Mouse (Mus musculus) ES-Bruce4 (cell line): Measurements from ENCODE around the gene Fkbp10. TPM values are rescaled to one million over a fixed set of nuclear protein-coding genes. Genes with fewer than 3 reads are reported as not detected.

Experiments used
- H3K27ac ChIP-seq: 2 replicates; pipeline ENCODE4 v1.5.1; 2012; ENCODE audit warnings: low read length, inconsistent platforms; ENCODE audit not compliant: insufficient read depth
- H3K27me3 ChIP-seq: 2 replicates; pipeline ENCODE4 v1.6.1; 2012; ENCODE audit warnings: mild to moderate bottlenecking, low read length, inconsistent platforms; ENCODE audit not compliant: control insufficient read depth, poor library complexity, insufficient read depth, severe bottlenecking
- H3K36me3 ChIP-seq: 2 replicates; pipeline ENCODE4 v1.6.1; 2012; ENCODE audit warnings: inconsistent platforms, mild to moderate bottlenecking, low read length, moderate library complexity; ENCODE audit not compliant: control insufficient read depth, poor library complexity, insufficient read depth, severe bottlenecking
- H3K4me1 ChIP-seq: one replicate; pipeline ENCODE4 v1.8.1; 2011; ENCODE audit warnings: low read length; ENCODE audit not compliant: control insufficient read depth, insufficient read depth
- H3K4me3 ChIP-seq: 2 replicates; pipeline ENCODE4 v1.5.1; 2011; ENCODE audit warnings: low read depth, mild to moderate bottlenecking, low read length
- H3K9ac ChIP-seq: 2 replicates; pipeline ENCODE4 v1.6.1; 2012; ENCODE audit warnings: low read depth, mild to moderate bottlenecking, inconsistent platforms; ENCODE audit not compliant: poor library complexity, severe bottlenecking
- H3K9me3 ChIP-seq: replicated peaks from 2 replicates; pipeline ENCODE4 v1.6.1; 2012; ENCODE audit warnings: mild to moderate bottlenecking, low read length, inconsistent platforms; ENCODE audit not compliant: control insufficient read depth, poor library complexity, insufficient read depth, severe bottlenecking
- CTCF ChIP-seq: IDR thresholded peaks from one replicate; pipeline ENCODE4 v1.8.1; 2011; ENCODE audit warnings: low read depth, low read length
- EP300 ChIP-seq: IDR thresholded peaks from 2 replicates; pipeline ENCODE4 v1.6.1; 2011; ENCODE audit warnings: low read depth, low read length; ENCODE audit not compliant: insufficient read depth
- POLR2A ChIP-seq: IDR thresholded peaks from one replicate; pipeline ENCODE4 v1.8.1; 2011; ENCODE audit warnings: low read length; ENCODE audit not compliant: insufficient read depth
- polyA plus RNA-seq: library from polyadenylated mRNA; stranded (reverse); fragments of >200 nt; gene quantifications from 2 replicates; pipeline ENCODE4 v1.2.4, GENCODE M21; 2011; ENCODE audit warnings: low read depth; ENCODE audit not compliant: missing spikeins, insufficient read depth, insufficient read length

The Fkbp10 gene
- polyA plus RNA-seq, 1 experiment = 22.5 TPM

DNA sequence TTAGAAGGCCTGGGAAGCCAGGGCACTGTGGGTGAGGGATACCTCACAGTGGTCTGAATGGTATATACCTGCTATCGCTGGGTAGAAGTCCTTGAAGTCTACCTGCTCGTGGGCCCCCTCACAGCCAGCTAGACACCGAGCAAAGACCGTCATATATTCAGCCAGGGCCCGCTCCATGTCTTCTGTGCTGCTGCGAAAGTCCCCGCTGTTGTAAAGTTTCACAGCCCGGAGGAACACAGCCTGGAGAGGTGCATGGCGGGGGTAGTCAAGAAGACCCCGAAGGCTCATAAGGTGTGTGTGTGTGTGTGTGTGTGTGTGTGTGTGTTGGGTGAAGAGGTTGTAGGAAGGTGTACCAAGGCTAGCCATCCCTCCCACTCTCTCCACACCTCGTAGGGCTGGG is 2.0 kb upstream of the Fkbp10 start:
- no peaks in the 10 kb centered on the region for H3K4me1 ChIP-seq
- H3K36me3 ChIP-seq = no peaks in the 10 kb centered on the region
- no peaks in the 10 kb centered on the region for H3K9me3 ChIP-seq
- no peak overlapping the region for H3K27ac ChIP-seq
- peak overlapping the region; percentile 71 for H3K4me3 ChIP-seq
- no peak for TF ChIP-seq EP300
- TF ChIP-seq CTCF = no peak
- no peak for TF ChIP-seq POLR2A
- H3K9ac ChIP-seq = peak overlapping the region; percentile 89
- H3K27me3 ChIP-seq = no peaks in the 10 kb centered on the region

DNA sequence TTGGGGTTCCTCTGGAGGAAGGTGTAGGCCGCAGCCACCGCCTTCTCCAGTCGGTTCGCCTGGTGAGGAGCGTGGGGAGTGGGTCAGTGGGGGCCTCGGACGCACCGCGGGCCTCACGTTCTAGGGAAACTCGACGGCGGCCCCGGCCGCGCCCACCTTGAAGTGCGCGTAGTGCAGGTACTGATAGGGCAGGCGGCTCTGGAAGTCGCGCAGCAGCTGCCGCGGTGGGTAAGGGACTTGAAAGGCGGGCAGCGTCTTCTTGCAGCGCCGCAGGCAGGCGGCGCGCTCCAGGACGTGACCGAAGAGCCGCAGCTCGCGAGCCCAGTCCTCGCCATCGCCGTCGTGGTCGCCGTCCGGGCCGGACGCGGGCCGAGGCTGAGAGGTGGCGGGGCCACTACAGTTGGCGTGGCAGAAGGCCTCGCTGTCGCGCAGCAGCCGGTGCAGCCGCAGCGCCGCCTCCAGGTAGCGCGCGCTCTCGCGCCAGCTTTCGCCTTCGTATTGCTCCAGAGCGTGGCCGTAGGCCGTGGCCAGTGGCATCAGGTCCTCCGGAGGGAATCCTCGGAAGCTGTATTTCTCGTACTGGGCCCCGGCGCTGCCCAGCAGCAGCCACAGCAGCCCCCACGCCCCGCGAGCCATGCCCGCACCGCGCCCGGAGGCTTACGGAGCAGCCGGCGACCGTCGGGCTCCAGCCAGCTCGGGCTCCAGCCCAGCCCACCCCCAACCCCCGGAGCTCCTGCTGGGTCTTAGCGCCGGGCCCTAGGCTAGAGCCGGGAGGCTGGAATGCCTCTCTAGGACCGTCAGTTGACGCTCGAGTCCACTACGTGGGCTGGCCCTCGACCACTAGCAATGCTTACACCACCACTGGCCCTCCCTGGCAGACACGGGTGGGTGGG is 1.2 kb upstream of the Fkbp10 start, which contains the start of gene P3h4:
TSS of gene P3h4 (minus strand) at position 816 of the 893 bp plus-strand sequence.
- H3K27me3 ChIP-seq = no peaks in the 10 kb centered on the region
- H3K36me3 ChIP-seq = no peaks in the 10 kb centered on the region
- TF ChIP-seq EP300 (no peak), CTCF (peak; percentile 60), POLR2A (no peak)
- H3K4me3 ChIP-seq = peak within 1 kb of the TSS; percentile 71
- no peaks in the 10 kb centered on the region for H3K4me1 ChIP-seq
- peak within 1 kb of the TSS; percentile 36; the same call in 1 of the 2 replicates for H3K27ac ChIP-seq
- no peaks in the 10 kb centered on the region for H3K9me3 ChIP-seq
- H3K9ac ChIP-seq = peak within 1 kb of the TSS; percentile 89

DNA sequence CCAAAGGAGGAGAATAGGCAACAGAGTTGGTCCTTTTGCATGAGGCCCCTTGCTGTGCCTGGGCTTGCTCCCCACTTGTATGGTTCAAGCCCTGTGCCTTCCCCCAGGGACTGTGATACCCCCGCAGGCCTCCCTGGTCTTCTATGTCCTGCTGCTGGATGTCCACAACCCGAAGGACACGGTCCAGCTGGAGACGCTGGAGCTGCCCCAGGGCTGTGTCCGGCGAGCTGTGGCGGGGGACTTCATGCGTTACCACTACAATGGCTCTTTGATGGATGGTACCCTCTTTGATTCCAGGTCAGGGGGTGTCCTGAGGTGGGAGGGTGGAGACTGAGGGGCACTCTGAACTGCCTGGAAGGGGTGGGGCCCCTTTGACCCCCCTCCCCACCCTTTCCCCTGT is 6.0 kb downstream of the Fkbp10 start:
- Histone ChIP-seq H3K27me3 (no peaks in the 10 kb centered on the region), H3K4me1 (peaks cover 12% of the 10 kb centered on the region), H3K9ac (peak overlapping the region; percentile 11; the same call in 1 of the 2 replicates), H3K36me3 (no peaks in the 10 kb centered on the region), H3K4me3 (no peak overlapping the region), H3K9me3 (no peaks in the 10 kb centered on the region), H3K27ac (no peak overlapping the region)
- TF ChIP-seq POLR2A (no peak), EP300 (no peak), CTCF (no peak)

DNA sequence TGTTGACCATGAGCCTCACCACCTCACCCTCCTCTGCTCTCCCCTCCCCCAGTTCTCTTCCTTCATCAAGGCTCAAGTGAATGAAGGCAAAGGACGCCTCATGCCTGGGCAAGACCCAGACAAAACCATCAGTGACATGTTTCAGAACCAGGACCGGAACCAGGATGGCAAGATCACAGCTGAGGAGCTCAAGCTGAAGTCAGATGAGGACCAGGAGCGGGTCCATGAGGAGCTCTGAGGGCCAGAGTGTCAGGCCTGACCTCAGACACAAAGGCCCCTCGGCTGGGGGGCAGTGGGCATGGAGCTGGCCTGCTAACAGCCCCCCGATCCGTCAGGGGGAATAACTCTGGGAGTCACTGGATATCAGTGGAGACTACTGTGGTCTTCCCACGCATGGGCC is 8.3 kb downstream of the Fkbp10 start:
- H3K4me1 ChIP-seq = peaks cover 12% of the 10 kb centered on the region
- no peak overlapping the region for H3K4me3 ChIP-seq
- TF ChIP-seq EP300 = no peak
- no peak for TF ChIP-seq POLR2A
- no peak for TF ChIP-seq CTCF
- H3K9me3 ChIP-seq = no peaks in the 10 kb centered on the region
- no peaks in the 10 kb centered on the region for H3K27me3 ChIP-seq
- H3K27ac ChIP-seq = no peak overlapping the region
- H3K9ac ChIP-seq = no peak overlapping the region
- no peaks in the 10 kb centered on the region for H3K36me3 ChIP-seq

DNA sequence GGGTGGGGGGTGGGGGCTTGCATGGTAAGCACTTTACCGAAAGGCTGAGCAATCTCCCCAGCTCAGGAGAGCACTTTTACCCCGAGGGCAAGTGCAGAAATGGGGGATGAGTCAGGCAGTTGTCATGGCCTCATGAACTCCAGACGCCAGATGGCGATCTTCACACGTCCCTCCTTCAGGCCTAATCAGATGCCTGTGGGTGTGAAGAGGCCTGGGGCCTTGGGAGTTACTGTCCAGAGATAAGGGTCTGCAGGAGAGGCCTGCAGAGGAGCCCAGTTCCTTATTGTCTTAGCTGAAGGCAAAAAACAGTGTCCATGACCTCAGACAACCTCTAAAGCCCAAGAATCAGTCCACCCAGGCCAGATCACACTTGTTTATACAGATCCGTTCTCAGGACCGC is 10.4 kb downstream of the Fkbp10 start:
- no peaks in the 10 kb centered on the region for H3K9me3 ChIP-seq
- no peak for TF ChIP-seq POLR2A
- TF ChIP-seq CTCF = peak; percentile 90
- peak; percentile 72; the same call in 1 of the 2 replicates for TF ChIP-seq EP300
- no peak overlapping the region for H3K27ac ChIP-seq
- no peak overlapping the region for H3K4me3 ChIP-seq
- H3K4me1 ChIP-seq = peaks cover 12% of the 10 kb centered on the region
- no peaks in the 10 kb centered on the region for H3K36me3 ChIP-seq
- no peaks in the 10 kb centered on the region for H3K27me3 ChIP-seq
- H3K9ac ChIP-seq = 0 out of 2 replicates have a peak overlapping the region, but pooled peaks have one; percentile 4

DNA sequence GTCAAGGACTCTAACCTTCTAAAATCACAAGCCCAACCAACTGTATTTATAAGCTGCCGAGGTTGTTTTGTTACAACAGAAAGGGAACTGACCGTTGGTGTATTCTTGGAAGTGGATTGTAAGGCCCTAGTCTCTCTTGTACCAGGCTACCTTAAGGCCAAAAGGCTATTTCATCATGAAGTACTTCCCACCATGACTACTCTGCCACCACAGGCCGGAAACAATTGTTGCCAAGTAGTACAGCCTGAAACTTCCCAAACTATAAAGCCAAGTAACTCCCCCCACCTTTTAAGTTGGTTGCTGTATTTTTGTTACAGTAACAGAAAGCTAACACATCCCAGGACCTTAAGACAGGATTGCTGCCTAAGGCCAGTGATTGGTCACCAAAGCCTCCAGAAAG is 11.3 kb downstream of the Fkbp10 start:
- Histone ChIP-seq H3K27ac (no peak overlapping the region), H3K36me3 (no peaks in the 10 kb centered on the region), H3K4me1 (peaks cover 6% of the 10 kb centered on the region), H3K9ac (no peak overlapping the region), H3K27me3 (no peaks in the 10 kb centered on the region), H3K4me3 (no peak overlapping the region), H3K9me3 (no peaks in the 10 kb centered on the region)
- no peak for TF ChIP-seq EP300
- TF ChIP-seq POLR2A = no peak
- no peak for TF ChIP-seq CTCF
